Mouse (Mus musculus): ENCODE measurements around the gene C1qtnf2.

C1qtnf2 gene

GRCm38 (mm10) chr11:43474225-43474774 lies at the start of gene C1qtnf2:
TSS of gene C1qtnf2 (plus strand) at chr11:43474276.
- DNase-seq (ENCODE audit: low read depth, low spot score): no peak

GRCm38 (mm10) chr11:43424386-43424785 lies 49.7 kb upstream of the C1qtnf2 start:
- no peak for DNase-seq (ENCODE audit: low read depth, low spot score)

GRCm38 (mm10) chr11:43425166-43425709 lies 48.8 kb upstream of the C1qtnf2 start:
- no peak for DNase-seq (ENCODE audit: low read depth, low spot score)

- peak; percentile 73 for DNase-seq (ENCODE audit: low read depth, low spot score)
Observed at GRCm38 (mm10) chr11:43425824-43426413, 48.2 kb upstream of the C1qtnf2 start, which contains the start of gene Pttg1. TSS of gene Pttg1 (minus strand) at chr11:43426251.

- DNase-seq (ENCODE audit: low read depth, low spot score): no peak
Observed at GRCm38 (mm10) chr11:43426414-43426884, 47.6 kb upstream of the C1qtnf2 start.

- DNase-seq (ENCODE audit: low read depth, low spot score): peak; percentile 69
Observed at GRCm38 (mm10) chr11:43433254-43434023, 40.6 kb upstream of the C1qtnf2 start, which contains the start of gene Slu7. TSS of gene Slu7 (plus strand) at chr11:43433744.

- no peak for DNase-seq (ENCODE audit: low read depth, low spot score)
Observed at GRCm38 (mm10) chr11:43434024-43434407, 40.1 kb upstream of the C1qtnf2 start.

GRCm38 (mm10) chr11:43441121-43441520 lies 33.0 kb upstream of the C1qtnf2 start:
- DNase-seq (ENCODE audit: low read depth, low spot score): no peak

GRCm38 (mm10) chr11:43443183-43443582 lies 30.9 kb upstream of the C1qtnf2 start:
- DNase-seq (ENCODE audit: low read depth, low spot score): no peak

GRCm38 (mm10) chr11:43449916-43450315 lies 24.2 kb upstream of the C1qtnf2 start:
- no peak for DNase-seq (ENCODE audit: low read depth, low spot score)

GRCm38 (mm10) chr11:43451322-43451721 lies 22.8 kb upstream of the C1qtnf2 start:
- DNase-seq (ENCODE audit: low read depth, low spot score): no peak

GRCm38 (mm10) chr11:43452266-43452665 lies 21.8 kb upstream of the C1qtnf2 start:
- no peak for DNase-seq (ENCODE audit: low read depth, low spot score)

- DNase-seq (ENCODE audit: low read depth, low spot score): no peak
Observed at GRCm38 (mm10) chr11:43463204-43463603, 10.9 kb upstream of the C1qtnf2 start.

GRCm38 (mm10) chr11:43470118-43470517 lies 4.0 kb upstream of the C1qtnf2 start:
- DNase-seq (ENCODE audit: low read depth, low spot score): no peak

- DNase-seq (ENCODE audit: low read depth, low spot score): no peak
Observed at GRCm38 (mm10) chr11:43470881-43471820, 2.9 kb upstream of the C1qtnf2 start.

- no peak for DNase-seq (ENCODE audit: low read depth, low spot score)
Observed at GRCm38 (mm10) chr11:43473115-43473514, 961 bp upstream of the C1qtnf2 start.

GRCm38 (mm10) chr11:43473635-43474224 lies 346 bp upstream of the C1qtnf2 start:
- DNase-seq (ENCODE audit: low read depth, low spot score): no peak

- DNase-seq (ENCODE audit: low read depth, low spot score): no peak
Observed at GRCm38 (mm10) chr11:43479376-43479775, 5.3 kb downstream of the C1qtnf2 start.

- no peak for DNase-seq (ENCODE audit: low read depth, low spot score)
Observed at GRCm38 (mm10) chr11:43480561-43480960, 6.5 kb downstream of the C1qtnf2 start.

- no peak for DNase-seq (ENCODE audit: low read depth, low spot score)
Observed at GRCm38 (mm10) chr11:43481672-43482522, 7.8 kb downstream of the C1qtnf2 start.

Data from telencephalon, adult 2 months (tissue).